Mouse (Mus musculus): ENCODE results near the gene Wiz.

GRCm38 (mm10) chr17:32388370-32389100 lies 704 bp downstream of the Wiz start:
- TF ChIP-seq CTCF (IDR thresholded peaks at IDR 0.05; ENCODE audit: control insufficient read depth, insufficient read depth, insufficient replicate concordance, low read depth, low read length) (no peak), POLR2A (IDR thresholded peaks at IDR 0.05; ENCODE audit: control insufficient read depth, low read depth, low read length) (no peak)
